Mouse (Mus musculus): ENCODE results near the gene Tmem110.

GRCm38 (mm10) chr14:30907814-30908265 is 82.5 kb downstream of the Tmem110 start:
- TF ChIP-seq CTCF (IDR thresholded peaks at IDR 0.05; ENCODE audit: extremely low read depth, insufficient read depth, low read length) (no peak), POLR2A (IDR thresholded peaks at IDR 0.05; ENCODE audit: extremely low read depth, insufficient read depth, low read length) (no peak)
